Mouse (Mus musculus) neural tube, embryonic 10.5 days (tissue): Measurements from ENCODE around the gene Gm17482.

Source experiments
- DNase-seq: peaks from one replicate; pipeline ENCODE4 v3.0.0-alpha.2; 2017; ENCODE audit warnings: low spot score; ENCODE audit errors: extremely low spot score

The Gm17482 gene

GRCm38 (mm10) chr6:115245500-115246058 lies 18.4 kb downstream of the Gm17482 start:
- no peak for DNase-seq

- peak; percentile 20 for DNase-seq
Measured at GRCm38 (mm10) chr6:115251531-115251985, 24.4 kb downstream of the Gm17482 start.

- DNase-seq = no peak
Measured at GRCm38 (mm10) chr6:115252099-115252873, 25.1 kb downstream of the Gm17482 start, which contains the start of gene Timp4. TSS of gene Timp4 (minus strand) at chr6:115252205.

- DNase-seq = no peak
Measured at GRCm38 (mm10) chr6:115255171-115255570, 28.0 kb downstream of the Gm17482 start.

- DNase-seq = no peak
Measured at GRCm38 (mm10) chr6:115260507-115260906, 33.4 kb downstream of the Gm17482 start.

- DNase-seq = no peak
Measured at GRCm38 (mm10) chr6:115266791-115267190, 39.6 kb downstream of the Gm17482 start.

GRCm38 (mm10) chr6:115267916-115268315 lies 40.8 kb downstream of the Gm17482 start:
- peak; percentile 52 for DNase-seq

- DNase-seq = no peak
Measured at GRCm38 (mm10) chr6:115268551-115269385, 41.6 kb downstream of the Gm17482 start.

- DNase-seq = no peak
Measured at GRCm38 (mm10) chr6:115269561-115269960, 42.4 kb downstream of the Gm17482 start.

- no peak for DNase-seq
Measured at GRCm38 (mm10) chr6:115270085-115270484, 42.9 kb downstream of the Gm17482 start.

GRCm38 (mm10) chr6:115271326-115271725 lies 44.2 kb downstream of the Gm17482 start:
- no peak for DNase-seq

- no peak for DNase-seq
Measured at GRCm38 (mm10) chr6:115271866-115272271, 44.7 kb downstream of the Gm17482 start.

GRCm38 (mm10) chr6:115273346-115273745 lies 46.2 kb downstream of the Gm17482 start:
- no peak for DNase-seq

GRCm38 (mm10) chr6:115274705-115275104 lies 47.6 kb downstream of the Gm17482 start:
- DNase-seq = no peak

- DNase-seq = no peak
Measured at GRCm38 (mm10) chr6:115275116-115275815, 48.1 kb downstream of the Gm17482 start.

- DNase-seq = no peak
Measured at GRCm38 (mm10) chr6:115278086-115278485, 50.9 kb downstream of the Gm17482 start.

- no peak for DNase-seq
Measured at GRCm38 (mm10) chr6:115279639-115280038, 52.5 kb downstream of the Gm17482 start.

- no peak for DNase-seq
Measured at GRCm38 (mm10) chr6:115284153-115284552, 57.0 kb downstream of the Gm17482 start.

GRCm38 (mm10) chr6:115286441-115286840 lies 59.3 kb downstream of the Gm17482 start:
- DNase-seq = no peak

- no peak for DNase-seq
Measured at GRCm38 (mm10) chr6:115288223-115288622, 61.1 kb downstream of the Gm17482 start.

GRCm38 (mm10) chr6:115290561-115290960 lies 63.4 kb downstream of the Gm17482 start:
- DNase-seq = no peak
